In genomic region chr10:121334576-121334975, GRCm38 (mm10) we compare ENCODE assay signal across 8 mouse cellular contexts. TPM values are rescaled to one million over a fixed set of nuclear protein-coding genes. Genes with fewer than 3 reads are reported as not detected.
DNase-seq lines count a peak whose midpoint lies in the region; ATAC-seq lines count a peak whose summit lies in the region.

No protein-coding gene starts in this region.

- no peak overlapping the region for H3K4me3 ChIP-seq in forebrain, embryonic 14.5 days (ENCODE audit: low read depth, low read length)
- no peak overlapping the region for H3K4me3 ChIP-seq in forebrain, embryonic 15.5 days
- no peak overlapping the region for H3K4me3 ChIP-seq in embryonic facial prominence, embryonic 11.5 days (ENCODE audit: low read depth, low read length)

- WGBS in forebrain, embryonic 14.5 days = 79% methylated on average over 3 of the region's 3 CpGs
- WGBS in forebrain, embryonic 15.5 days = 77% methylated on average over 3 of the region's 3 CpGs
- 78% methylated on average over 3 of the region's 3 CpGs for WGBS in embryonic facial prominence, embryonic 11.5 days

- no peak overlapping the region for H3K4me2 ChIP-seq in forebrain, embryonic 14.5 days (ENCODE audit: low read length)
- H3K4me2 ChIP-seq in forebrain, embryonic 15.5 days (replicated peaks) = no peak overlapping the region
- H3K4me2 ChIP-seq in embryonic facial prominence, embryonic 11.5 days (ENCODE audit: low read depth, low read length) = no peak overlapping the region

- H3K27ac ChIP-seq in forebrain, embryonic 14.5 days (ENCODE audit: low read depth, low read length) = no peak overlapping the region
- H3K27ac ChIP-seq in forebrain, embryonic 15.5 days (replicated peaks) = no peak overlapping the region
- no peak overlapping the region for H3K27ac ChIP-seq in embryonic facial prominence, embryonic 11.5 days (replicated peaks; ENCODE audit: low read depth, low read length)

- no peaks in the 10 kb centered on the region for H3K9me3 ChIP-seq in forebrain, embryonic 14.5 days (replicated peaks; ENCODE audit: control insufficient read depth, low read length)
- H3K9me3 ChIP-seq in forebrain, embryonic 15.5 days = no peaks in the 10 kb centered on the region
- no peaks in the 10 kb centered on the region for H3K9me3 ChIP-seq in embryonic facial prominence, embryonic 11.5 days (replicated peaks; ENCODE audit: control insufficient read depth, low read length)

- H3K36me3 ChIP-seq in forebrain, embryonic 14.5 days (ENCODE audit: control insufficient read depth, insufficient read depth, low read length) = no peaks in the 10 kb centered on the region
- H3K36me3 ChIP-seq in forebrain, embryonic 15.5 days = no peaks in the 10 kb centered on the region
- H3K36me3 ChIP-seq in embryonic facial prominence, embryonic 11.5 days (replicated peaks; ENCODE audit: control insufficient read depth, insufficient read depth, low read depth, low read length) = no peaks in the 10 kb centered on the region

- no peaks in the 10 kb centered on the region for H3K27me3 ChIP-seq in forebrain, embryonic 14.5 days (replicated peaks; ENCODE audit: control insufficient read depth, insufficient read depth, low read length)
- H3K27me3 ChIP-seq in forebrain, embryonic 15.5 days = no peaks in the 10 kb centered on the region
- no peaks in the 10 kb centered on the region for H3K27me3 ChIP-seq in embryonic facial prominence, embryonic 11.5 days (ENCODE audit: control insufficient read depth, insufficient read depth, low read length)

- H3K9ac ChIP-seq in forebrain, embryonic 14.5 days (ENCODE audit: low read length) = no peak overlapping the region
- H3K9ac ChIP-seq in forebrain, embryonic 15.5 days (replicated peaks) = no peak overlapping the region
- H3K9ac ChIP-seq in embryonic facial prominence, embryonic 11.5 days (replicated peaks; ENCODE audit: low read length) = no peak overlapping the region

- ATAC-seq in forebrain, embryonic 14.5 days = no peak
- no peak for ATAC-seq in forebrain, embryonic 15.5 days (replicated peaks)
- no peak for ATAC-seq in embryonic facial prominence, embryonic 11.5 days (replicated peaks; ENCODE audit: insufficient number of reproducible peaks, low FRiP score, low TSS enrichment, low read depth)

- peak; percentile 46 for DNase-seq in forebrain, embryonic 14.5 days (ENCODE audit: low spot score)
- peak; percentile 74 for DNase-seq in 416B (ENCODE audit: low read depth)
- DNase-seq in adrenal gland, postnatal 25 days = peak; percentile 65
- peak; percentile 64 for DNase-seq in embryonic facial prominence, embryonic 11.5 days (ENCODE audit: low spot score)
- DNase-seq in kidney, postnatal 36 days = peak; percentile 61 to 86
- DNase-seq in lung, postnatal 25 days (ENCODE audit: low spot score) = peak; percentile 76
- DNase-seq in spleen, postnatal 10 days (ENCODE audit: low spot score in 2 of 2) = peak; percentile 48 to 77

- H3K4me1 ChIP-seq in forebrain, embryonic 14.5 days (ENCODE audit: control insufficient read depth, insufficient read depth, low read length) = no peaks in the 10 kb centered on the region
- no peaks in the 10 kb centered on the region for H3K4me1 ChIP-seq in forebrain, embryonic 15.5 days
- no peaks in the 10 kb centered on the region for H3K4me1 ChIP-seq in embryonic facial prominence, embryonic 11.5 days (ENCODE audit: control insufficient read depth, insufficient read depth, low read length)

RNA-seq across cellular contexts. Expression of gene Tbc1d30, which starts 16.5 kb away (rescaled TPM):
- 9.3 and 12.0 TPM in 2 replicates for polyA plus RNA-seq in forebrain, embryonic 14.5 days (2014; fragmentation: Nextera tagmentation; extraction: Ambion mirVana)
- 8.5 and 9.1 TPM in 2 replicates for polyA plus RNA-seq in forebrain, embryonic 15.5 days (2015; fragmentation: Nextera tagmentation; extraction: Ambion mirVana)
- 9.6 and 11.0 TPM in 2 replicates for total RNA-seq in adrenal gland, postnatal 25 days (2021)
- polyA plus RNA-seq in embryonic facial prominence, embryonic 11.5 days (2014; fragmentation: Nextera tagmentation; extraction: Ambion mirVana) = 2.7 TPM in 2 replicates

RNA-seq across cellular contexts. Expression of gene Gns, which starts 30.3 kb away (rescaled TPM):
- polyA plus RNA-seq in forebrain, embryonic 14.5 days (2014; fragmentation: Nextera tagmentation; extraction: Ambion mirVana) = 27.3 and 33.7 TPM in 2 replicates
- 30.3 and 34.7 TPM in 2 replicates for polyA plus RNA-seq in forebrain, embryonic 15.5 days (2015; fragmentation: Nextera tagmentation; extraction: Ambion mirVana)
- 194 and 195 TPM in 2 replicates for total RNA-seq in adrenal gland, postnatal 25 days (2021)
- polyA plus RNA-seq in embryonic facial prominence, embryonic 11.5 days (2014; fragmentation: Nextera tagmentation; extraction: Ambion mirVana) = 45.3 and 46.6 TPM in 2 replicates
